Mouse (Mus musculus): ENCODE data around the gene Zranb1. TPM values are rescaled to one million over a fixed set of nuclear protein-coding genes. Genes with fewer than 3 reads are reported as not detected.

Zranb1 gene
- polyA plus RNA-seq, 1 experiment from 2014 or later: 11.6 TPM

DNA sequence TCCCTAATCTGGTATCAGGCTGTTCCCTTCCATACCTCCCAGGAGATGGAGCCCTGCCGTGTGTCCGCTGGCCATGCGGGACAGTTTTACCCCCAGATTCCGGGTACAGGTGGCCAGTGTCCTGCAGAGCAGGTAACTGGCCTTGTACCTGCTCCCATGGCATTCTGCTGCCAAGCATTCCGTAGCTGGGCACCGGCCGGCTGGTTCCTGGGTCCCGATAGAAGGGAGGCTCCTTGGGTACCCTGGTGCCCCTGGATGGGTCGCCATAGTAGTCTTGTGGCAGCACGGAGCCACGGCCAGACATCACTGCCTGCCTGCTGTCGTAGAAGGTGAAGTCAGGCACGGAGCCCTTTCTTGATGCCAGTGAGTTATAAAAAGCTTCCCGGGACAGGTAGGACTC is 83.7 kb downstream of the Zranb1 start:
- DNase-seq (no peak), ATAC-seq (no peak)
- Histone ChIP-seq H3K9ac (replicated peaks) (no peak overlapping the region), H3K27me3 (ENCODE audit: insufficient read depth, low read length) (no peaks in the 10 kb centered on the region), H3K9me3 (ENCODE audit: low read length) (no peaks in the 10 kb centered on the region), H3K4me1 (ENCODE audit: insufficient read depth) (peaks cover 4% of the 10 kb centered on the region), H3K27ac (ENCODE audit: low read depth) (no peak overlapping the region), H3K36me3 (replicated peaks; ENCODE audit: insufficient read depth, low read length) (no peaks in the 10 kb centered on the region; the same call in 1 of the 2 replicates), H3K4me3 (ENCODE audit: low read depth, low read length) (no peak overlapping the region), H3K4me2 (ENCODE audit: low read depth, low read length) (no peak overlapping the region)
- WGBS (ENCODE audit: insufficient replicate concordance): 91% methylated on average over 14 of the region's 14 CpGs
- TF ChIP-seq EP300 (IDR thresholded peaks at IDR 0.05; ENCODE audit: low read depth) (no peak), CTCF (IDR thresholded peaks at IDR 0.05; ENCODE audit: low read depth) (no peak)

DNA sequence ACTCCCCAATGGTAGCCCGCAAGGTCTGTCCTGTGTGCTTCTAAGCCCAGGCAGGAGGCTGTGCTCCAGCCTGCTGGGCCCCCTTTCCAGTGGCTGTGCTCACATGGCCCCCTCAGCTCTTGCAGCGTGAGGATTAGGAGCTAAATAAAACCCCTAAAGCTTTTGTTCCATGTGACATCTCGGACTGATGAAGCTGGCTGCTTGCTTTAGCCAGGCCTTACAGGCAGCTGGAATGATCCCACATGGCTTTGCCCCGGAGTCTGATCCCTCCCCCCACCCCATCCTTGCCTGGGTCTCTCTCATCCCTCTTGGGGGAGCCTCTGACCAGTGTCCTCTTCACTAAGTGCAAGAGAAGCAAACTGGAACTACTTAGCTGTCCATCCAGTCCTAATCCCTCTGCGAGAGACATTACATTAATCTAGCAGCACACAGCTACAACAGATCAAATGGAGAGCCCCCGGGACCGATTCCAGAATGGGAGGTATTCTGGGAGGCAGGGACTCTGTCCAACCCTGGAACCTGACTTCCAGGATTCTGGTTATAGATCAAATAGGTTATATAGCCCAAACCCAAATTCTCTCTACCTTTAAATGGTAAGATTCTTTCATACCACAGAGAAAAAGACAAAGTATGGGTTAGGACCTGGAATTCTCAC is 84.6 kb downstream of the Zranb1 start:
- H3K27ac ChIP-seq (ENCODE audit: low read depth): no peak overlapping the region
- no peak for TF ChIP-seq CTCF (IDR thresholded peaks at IDR 0.05; ENCODE audit: low read depth)
- no peak for TF ChIP-seq EP300 (IDR thresholded peaks at IDR 0.05; ENCODE audit: low read depth)
- peaks cover 4% of the 10 kb centered on the region for H3K4me1 ChIP-seq (ENCODE audit: insufficient read depth)
- ATAC-seq: no peak
- no peak overlapping the region for H3K4me3 ChIP-seq (ENCODE audit: low read depth, low read length)
- DNase-seq: no peak
- H3K9ac ChIP-seq (replicated peaks): no peak overlapping the region
- H3K27me3 ChIP-seq (ENCODE audit: insufficient read depth, low read length): no peaks in the 10 kb centered on the region
- WGBS (ENCODE audit: insufficient replicate concordance): 78% methylated on average over 7 of the region's 7 CpGs
- H3K9me3 ChIP-seq (ENCODE audit: low read length): no peaks in the 10 kb centered on the region
- no peak overlapping the region for H3K4me2 ChIP-seq (ENCODE audit: low read depth, low read length)
- no peaks in the 10 kb centered on the region; the same call in 1 of the 2 replicates for H3K36me3 ChIP-seq (replicated peaks; ENCODE audit: insufficient read depth, low read length)

DNA sequence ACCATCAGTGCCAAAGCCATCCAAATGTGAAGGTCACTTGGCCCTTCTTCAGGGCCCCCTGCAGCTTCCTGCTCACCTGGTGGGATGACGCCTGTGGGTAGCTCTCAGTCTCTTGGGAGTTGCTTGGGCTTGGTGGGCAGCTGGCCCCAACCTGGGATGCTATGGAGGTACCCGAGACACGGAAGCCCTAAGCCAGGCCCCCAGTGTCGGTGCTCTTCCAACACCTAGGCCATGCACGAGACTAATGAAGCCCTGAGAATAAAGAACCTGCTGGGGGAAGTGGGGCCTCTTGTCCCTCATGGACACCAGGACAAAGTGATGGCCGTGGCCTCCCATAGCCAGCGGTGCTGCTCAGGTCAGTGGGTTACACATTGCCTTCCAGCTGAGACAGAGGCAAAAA is 88.0 kb downstream of the Zranb1 start:
- no peaks in the 10 kb centered on the region for H3K9me3 ChIP-seq (ENCODE audit: low read length)
- H3K4me2 ChIP-seq (ENCODE audit: low read depth, low read length): no peak overlapping the region
- H3K36me3 ChIP-seq (replicated peaks; ENCODE audit: insufficient read depth, low read length): no peaks in the 10 kb centered on the region; the same call in 1 of the 2 replicates
- no peak for TF ChIP-seq CTCF (IDR thresholded peaks at IDR 0.05; ENCODE audit: low read depth)
- TF ChIP-seq EP300 (IDR thresholded peaks at IDR 0.05; ENCODE audit: low read depth): no peak
- H3K9ac ChIP-seq (replicated peaks): no peak overlapping the region
- H3K4me3 ChIP-seq (ENCODE audit: low read depth, low read length): no peak overlapping the region
- H3K4me1 ChIP-seq (ENCODE audit: insufficient read depth): no peaks in the 10 kb centered on the region
- no peak overlapping the region for H3K27ac ChIP-seq (ENCODE audit: low read depth)
- ATAC-seq (no peak), DNase-seq (no peak)
- no peaks in the 10 kb centered on the region for H3K27me3 ChIP-seq (ENCODE audit: insufficient read depth, low read length)
- WGBS (ENCODE audit: insufficient replicate concordance): 84% methylated on average over 7 of the region's 7 CpGs

DNA sequence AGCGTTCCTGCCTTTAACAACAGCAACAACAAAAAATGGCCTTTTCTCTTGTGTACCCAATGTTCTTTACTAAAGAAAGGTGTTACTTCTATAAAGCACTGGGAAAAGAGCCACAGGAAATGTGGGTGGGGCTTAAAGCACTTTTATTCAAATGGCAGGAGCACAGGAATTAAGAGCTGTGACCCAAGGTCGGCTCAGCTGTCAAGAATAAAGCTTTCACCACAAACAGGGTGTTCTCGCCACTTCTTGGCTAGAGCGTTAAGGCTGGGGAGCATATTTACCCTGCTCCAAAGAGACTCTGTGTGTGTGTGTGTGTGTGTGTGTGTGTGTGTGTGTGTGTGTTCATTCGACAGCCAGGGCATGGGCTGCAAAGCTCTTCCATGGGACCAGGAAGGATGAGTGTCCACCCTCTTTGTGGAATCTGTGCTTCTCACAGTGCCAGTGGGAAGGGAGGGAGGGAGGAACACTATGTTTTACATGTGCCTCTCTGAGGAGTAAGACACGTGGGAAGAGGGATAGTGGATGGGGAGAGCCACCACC is 88.6 kb downstream of the Zranb1 start:
- no peak for TF ChIP-seq EP300 (IDR thresholded peaks at IDR 0.05; ENCODE audit: low read depth)
- no peak for TF ChIP-seq CTCF (IDR thresholded peaks at IDR 0.05; ENCODE audit: low read depth)
- no peak overlapping the region for H3K4me3 ChIP-seq (ENCODE audit: low read depth, low read length)
- H3K4me1 ChIP-seq (ENCODE audit: insufficient read depth): no peaks in the 10 kb centered on the region
- DNase-seq (no peak), ATAC-seq (no peak)
- no peaks in the 10 kb centered on the region for H3K9me3 ChIP-seq (ENCODE audit: low read length)
- no peak overlapping the region for H3K4me2 ChIP-seq (ENCODE audit: low read depth, low read length)
- no peaks in the 10 kb centered on the region for H3K27me3 ChIP-seq (ENCODE audit: insufficient read depth, low read length)
- no peak overlapping the region for H3K27ac ChIP-seq (ENCODE audit: low read depth)
- WGBS (ENCODE audit: insufficient replicate concordance): 55% methylated on average over 6 of the region's 6 CpGs
- H3K36me3 ChIP-seq (replicated peaks; ENCODE audit: insufficient read depth, low read length): no peaks in the 10 kb centered on the region; the same call in 1 of the 2 replicates
- H3K9ac ChIP-seq (replicated peaks): no peak overlapping the region

DNA sequence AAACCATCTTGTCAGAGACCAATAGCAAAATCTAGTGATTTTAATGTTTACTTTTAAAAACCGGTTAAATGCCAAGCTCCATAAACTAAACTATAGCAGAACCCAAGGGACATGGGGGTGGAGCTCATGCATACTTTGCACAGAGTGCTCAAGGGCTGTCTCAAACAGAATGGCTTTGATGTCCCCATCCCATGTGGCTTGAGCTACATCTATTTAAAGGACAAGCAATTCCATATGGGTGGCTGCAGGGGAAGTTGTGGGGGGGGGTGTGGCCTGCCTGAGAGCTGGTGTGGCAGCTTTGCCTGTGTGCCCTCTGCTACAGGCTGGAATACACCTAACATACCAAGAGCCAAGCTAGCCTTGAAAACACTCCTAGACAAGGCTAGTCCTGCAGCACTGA is 93.8 kb downstream of the Zranb1 start:
- no peak overlapping the region for H3K4me3 ChIP-seq (ENCODE audit: low read depth, low read length)
- no peak for TF ChIP-seq EP300 (IDR thresholded peaks at IDR 0.05; ENCODE audit: low read depth)
- TF ChIP-seq CTCF (IDR thresholded peaks at IDR 0.05; ENCODE audit: low read depth): no peak
- no peak overlapping the region for H3K4me2 ChIP-seq (ENCODE audit: low read depth, low read length)
- H3K9ac ChIP-seq (replicated peaks): no peak overlapping the region
- DNase-seq (no peak), ATAC-seq (no peak)
- H3K9me3 ChIP-seq (ENCODE audit: low read length): no peaks in the 10 kb centered on the region
- no peaks in the 10 kb centered on the region for H3K36me3 ChIP-seq (replicated peaks; ENCODE audit: insufficient read depth, low read length)
- H3K27ac ChIP-seq (ENCODE audit: low read depth): no peak overlapping the region
- no peaks in the 10 kb centered on the region for H3K4me1 ChIP-seq (ENCODE audit: insufficient read depth)
- no peaks in the 10 kb centered on the region for H3K27me3 ChIP-seq (ENCODE audit: insufficient read depth, low read length)
- 58% methylated on average over 1 of the region's 1 CpGs for WGBS (ENCODE audit: insufficient replicate concordance)

DNA sequence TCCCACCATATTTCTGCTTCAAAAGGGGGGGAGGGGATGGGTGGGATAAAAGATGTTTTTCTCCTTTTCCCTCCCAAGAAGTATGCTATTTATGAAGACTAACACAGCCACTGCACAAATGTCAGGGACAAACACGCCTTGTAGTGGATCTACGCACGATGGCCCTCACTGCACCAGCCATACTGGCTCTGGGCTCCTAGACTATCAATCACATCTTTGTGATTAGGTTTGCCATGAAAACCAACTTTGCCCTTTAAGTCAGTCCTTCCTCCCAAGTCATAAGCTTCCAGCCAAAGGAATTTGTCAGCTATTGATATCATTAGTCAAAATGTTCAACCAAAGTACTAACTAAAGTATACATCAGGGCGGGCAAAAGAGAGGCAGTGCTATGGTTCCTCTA is 97.0 kb downstream of the Zranb1 start:
- H3K9me3 ChIP-seq (ENCODE audit: low read length): no peaks in the 10 kb centered on the region
- H3K36me3 ChIP-seq (replicated peaks; ENCODE audit: insufficient read depth, low read length): no peaks in the 10 kb centered on the region
- no peak overlapping the region for H3K27ac ChIP-seq (ENCODE audit: low read depth)
- H3K4me1 ChIP-seq (ENCODE audit: insufficient read depth): no peaks in the 10 kb centered on the region
- TF ChIP-seq EP300 (IDR thresholded peaks at IDR 0.05; ENCODE audit: low read depth) (no peak), CTCF (IDR thresholded peaks at IDR 0.05; ENCODE audit: low read depth) (no peak)
- no peak overlapping the region for H3K9ac ChIP-seq (replicated peaks)
- H3K4me3 ChIP-seq (ENCODE audit: low read depth, low read length): no peak overlapping the region
- no peak for DNase-seq
- H3K27me3 ChIP-seq (ENCODE audit: insufficient read depth, low read length): no peaks in the 10 kb centered on the region
- 92% methylated on average over 4 of the region's 4 CpGs for WGBS (ENCODE audit: insufficient replicate concordance)
- no peak for ATAC-seq
- no peak overlapping the region for H3K4me2 ChIP-seq (ENCODE audit: low read depth, low read length)

Data from liver, postnatal 0 days (tissue).